Mouse (Mus musculus) limb, embryonic 10.5 days (tissue): ENCODE results near the gene Anapc15. TPM values are rescaled to one million over a fixed set of nuclear protein-coding genes. Genes with fewer than 3 reads are reported as not detected.
A peak's percentile ranks its signal among the peaks of the same experiment; 100 is the strongest.

ENCODE experiments used
- DNase-seq: peaks from one replicate; pipeline ENCODE4 v3.0.0-alpha.2; 2017; ENCODE audit warnings: low spot score
- H3K27ac ChIP-seq: fragments of 300-500 bp; sonication (generic); 2 replicates; pipeline ENCODE4 v1.5.1; 2016; ENCODE audit warnings: mild to moderate bottlenecking
- H3K27me3 ChIP-seq: fragments of 300-500 bp; sonication (generic); 2 replicates; pipeline ENCODE4 v1.6.1; 2016; ENCODE audit warnings: low read depth, mild to moderate bottlenecking; ENCODE audit not compliant: poor library complexity, severe bottlenecking
- H3K36me3 ChIP-seq: fragments of 300-500 bp; sonication (generic); 2 replicates; pipeline ENCODE4 v1.6.1; 2016; ENCODE audit warnings: mild to moderate bottlenecking, moderate library complexity
- H3K4me1 ChIP-seq: fragments of 300-500 bp; sonication (generic); 2 replicates; pipeline ENCODE4 v1.6.1; 2016
- H3K4me3 ChIP-seq: fragments of 300-500 bp; sonication (generic); 2 replicates; pipeline ENCODE4 v1.5.1; 2016; ENCODE audit warnings: mild to moderate bottlenecking, moderate library complexity
- H3K9me3 ChIP-seq: fragments of 300-500 bp; sonication (generic); replicated peaks from 2 replicates; pipeline ENCODE4 v1.6.1; 2016; ENCODE audit warnings: mild to moderate bottlenecking
- WGBS: fragments of 180-500 bp; shearing (Covaris S2); methylation state at CpG from one replicate; pipeline ENCODE4 v1.1.7; 2016; 5-methylcytosine and 5-hydroxymethylcytosine counted together
- polyA plus RNA-seq: library from polyadenylated mRNA; unstranded; fragments of >200 nt; fragmentation: Nextera tagmentation; extraction: Ambion mirVana; gene quantifications from 2 replicates; pipeline ENCODE4 v1.2.1, GENCODE M21; 2016

Anapc15 gene
- polyA plus RNA-seq = 115 and 120 TPM in 2 replicates

DNA sequence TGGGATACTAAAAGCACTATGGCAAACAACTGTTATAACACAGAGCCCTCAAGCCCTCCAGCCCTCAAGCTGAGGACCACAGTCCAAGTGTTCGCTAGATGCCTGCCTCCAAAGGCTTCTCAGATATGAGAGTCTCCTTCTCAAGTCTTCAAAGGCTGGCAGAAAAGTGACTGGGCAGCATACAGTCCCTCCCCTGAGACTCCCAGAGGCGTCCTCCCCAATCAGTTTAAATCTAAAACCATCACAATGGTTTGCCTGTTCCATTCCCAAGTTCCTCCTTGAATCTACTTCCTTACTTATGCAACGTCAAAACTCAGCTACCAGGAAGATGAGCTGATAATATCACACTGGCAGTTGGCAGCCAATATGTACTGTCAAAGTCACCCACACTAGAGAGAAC, at the start of gene Anapc15:
Gene Anapc15 (plus strand): TSS at position 301 of the 400 bp plus-strand sequence.
- no peak for DNase-seq
- H3K27me3 ChIP-seq = no peaks in the 10 kb centered on the region
- no peaks in the 10 kb centered on the region for H3K36me3 ChIP-seq
- WGBS = 83% methylated on average over 3 of the region's 3 CpGs
- no peaks in the 10 kb centered on the region for H3K9me3 ChIP-seq
- H3K27ac ChIP-seq = no peak within 1 kb of the TSS
- no peak within 1 kb of the TSS for H3K4me3 ChIP-seq
- H3K4me1 ChIP-seq = no peaks in the 10 kb centered on the region

DNA sequence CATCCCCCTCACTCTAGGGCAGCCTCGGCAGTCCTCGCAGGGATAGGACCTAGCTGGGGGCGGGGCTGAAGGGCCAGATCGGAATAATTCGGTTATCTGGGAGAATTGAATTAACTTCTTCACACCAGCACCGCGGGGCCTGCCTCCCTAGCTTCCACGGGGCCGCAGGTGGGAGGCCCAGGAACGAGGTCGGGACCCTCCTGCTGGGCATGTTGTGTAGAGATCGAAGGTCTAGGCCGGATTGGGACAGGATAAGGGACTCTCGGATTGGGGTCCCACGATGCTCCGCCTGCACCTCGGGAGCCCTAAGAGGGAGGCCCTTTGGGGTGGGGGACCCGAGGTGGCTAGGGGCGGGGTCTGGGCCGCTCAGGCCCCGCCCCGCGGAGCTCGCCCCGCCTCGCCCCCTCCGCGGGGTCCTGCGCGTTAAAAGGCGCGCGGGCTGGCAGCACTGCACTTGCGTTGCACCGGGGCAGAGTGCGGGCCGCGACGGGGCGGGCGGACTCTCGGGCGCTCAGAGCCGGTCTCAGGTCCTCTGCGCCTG, 45.6 kb upstream of the Anapc15 start, which contains the start of gene Phox2a:
Gene Phox2a (plus strand): TSS at position 453 of the 541 bp plus-strand sequence.
- peaks cover 3% of the 10 kb centered on the region for H3K36me3 ChIP-seq
- H3K27ac ChIP-seq = peak within 1 kb of the TSS; percentile 50
- H3K4me3 ChIP-seq = peak within 1 kb of the TSS; percentile 49
- DNase-seq = peak; percentile 40
- peaks cover 77% of the 10 kb centered on the region for H3K27me3 ChIP-seq
- peaks cover 40% of the 10 kb centered on the region for H3K4me1 ChIP-seq
- H3K9me3 ChIP-seq = no peaks in the 10 kb centered on the region
- 1% methylated on average over 44 of the region's 45 CpGs for WGBS

DNA sequence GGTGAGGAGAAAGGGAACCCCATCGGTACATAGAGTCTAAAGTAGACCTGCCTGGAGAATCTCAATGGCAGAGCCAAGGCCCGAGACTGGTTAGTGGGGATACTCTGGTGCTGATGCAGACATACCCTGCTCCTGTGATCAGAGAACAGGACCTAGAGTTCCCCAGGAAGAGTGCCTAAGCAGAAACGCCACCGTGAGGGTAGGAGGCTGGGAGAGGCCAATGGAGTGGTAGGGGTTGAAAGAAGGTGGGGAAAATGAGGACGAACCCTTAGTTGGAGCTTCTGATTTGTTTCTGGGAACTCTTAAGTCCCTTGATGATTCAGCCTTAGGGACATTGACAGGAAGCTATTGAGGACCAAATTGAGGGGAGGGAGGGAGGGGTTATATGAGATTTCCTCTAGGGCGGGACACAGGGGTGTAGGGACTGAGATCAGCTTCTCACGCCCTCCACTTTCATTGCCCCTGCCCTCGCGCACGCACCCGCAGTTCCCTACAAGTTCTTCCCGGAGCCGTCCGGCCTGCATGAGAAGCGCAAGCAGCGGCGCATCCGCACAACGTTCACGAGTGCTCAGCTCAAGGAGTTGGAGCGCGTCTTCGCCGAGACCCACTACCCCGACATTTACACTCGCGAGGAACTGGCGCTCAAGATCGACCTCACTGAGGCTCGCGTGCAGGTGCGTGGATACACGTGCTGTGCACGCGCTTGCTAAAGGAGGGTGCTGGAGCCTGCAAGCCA, 43.1 kb upstream of the Anapc15 start:
- WGBS = 2% methylated on average over 35 of the region's 35 CpGs
- peaks cover 54% of the 10 kb centered on the region for H3K4me1 ChIP-seq
- DNase-seq = peak; percentile 60
- H3K9me3 ChIP-seq = no peaks in the 10 kb centered on the region
- H3K27me3 ChIP-seq = peaks cover 73% of the 10 kb centered on the region
- H3K27ac ChIP-seq = 0 out of 2 replicates have a peak overlapping the region, but pooled peaks have one; percentile 43
- peaks cover 28% of the 10 kb centered on the region for H3K36me3 ChIP-seq
- H3K4me3 ChIP-seq = peak overlapping the region; percentile 63

DNA sequence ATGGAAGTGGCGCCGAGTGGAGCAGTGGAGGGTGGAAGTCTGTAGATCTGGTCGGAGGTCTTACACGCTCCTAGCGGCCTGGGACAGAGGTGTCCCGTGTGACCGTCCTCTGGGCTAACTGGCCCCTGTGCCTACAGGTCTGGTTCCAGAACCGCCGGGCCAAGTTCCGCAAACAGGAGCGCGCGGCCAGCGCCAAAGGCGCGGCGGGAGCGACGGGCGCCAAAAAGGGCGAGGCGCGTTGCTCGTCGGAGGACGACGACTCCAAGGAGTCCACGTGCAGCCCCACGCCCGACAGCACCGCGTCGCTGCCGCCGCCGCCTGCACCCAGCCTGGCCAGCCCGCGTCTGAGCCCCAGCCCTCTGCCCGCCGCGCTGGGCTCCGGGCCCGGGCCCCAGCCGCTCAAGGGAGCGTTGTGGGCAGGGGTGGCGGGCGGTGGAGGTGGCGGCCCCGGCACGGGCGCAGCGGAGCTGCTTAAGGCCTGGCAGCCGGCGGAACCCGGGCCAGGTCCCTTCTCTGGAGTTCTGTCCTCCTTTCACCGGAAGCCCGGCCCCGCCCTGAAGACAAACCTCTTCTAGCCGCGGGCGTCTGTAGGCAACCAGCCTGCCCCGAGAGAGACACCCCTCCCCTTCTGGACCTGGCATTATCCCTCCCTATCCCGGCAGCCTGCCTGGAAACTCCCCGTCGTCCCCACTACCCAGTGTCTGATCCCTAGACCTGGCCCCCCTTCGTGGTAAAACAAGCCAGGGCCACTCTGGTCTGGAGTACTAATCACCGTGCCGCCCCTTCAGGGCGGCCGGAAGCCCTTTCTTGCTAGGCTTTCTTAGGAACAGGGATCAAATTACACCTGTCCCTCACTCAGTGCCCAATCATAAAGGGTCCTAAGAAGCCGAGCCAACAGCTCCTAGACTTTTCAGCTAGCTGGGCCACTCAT, 41.7 kb upstream of the Anapc15 start:
- peak overlapping the region; percentile 95 for H3K27ac ChIP-seq
- DNase-seq = peak; percentile 88
- peak overlapping the region; percentile 63 for H3K4me3 ChIP-seq
- peaks cover 42% of the 10 kb centered on the region for H3K36me3 ChIP-seq
- peaks cover 54% of the 10 kb centered on the region for H3K4me1 ChIP-seq
- H3K9me3 ChIP-seq = no peaks in the 10 kb centered on the region
- H3K27me3 ChIP-seq = peaks cover 59% of the 10 kb centered on the region
- WGBS = under 1% methylated on average over 71 of the region's 71 CpGs

DNA sequence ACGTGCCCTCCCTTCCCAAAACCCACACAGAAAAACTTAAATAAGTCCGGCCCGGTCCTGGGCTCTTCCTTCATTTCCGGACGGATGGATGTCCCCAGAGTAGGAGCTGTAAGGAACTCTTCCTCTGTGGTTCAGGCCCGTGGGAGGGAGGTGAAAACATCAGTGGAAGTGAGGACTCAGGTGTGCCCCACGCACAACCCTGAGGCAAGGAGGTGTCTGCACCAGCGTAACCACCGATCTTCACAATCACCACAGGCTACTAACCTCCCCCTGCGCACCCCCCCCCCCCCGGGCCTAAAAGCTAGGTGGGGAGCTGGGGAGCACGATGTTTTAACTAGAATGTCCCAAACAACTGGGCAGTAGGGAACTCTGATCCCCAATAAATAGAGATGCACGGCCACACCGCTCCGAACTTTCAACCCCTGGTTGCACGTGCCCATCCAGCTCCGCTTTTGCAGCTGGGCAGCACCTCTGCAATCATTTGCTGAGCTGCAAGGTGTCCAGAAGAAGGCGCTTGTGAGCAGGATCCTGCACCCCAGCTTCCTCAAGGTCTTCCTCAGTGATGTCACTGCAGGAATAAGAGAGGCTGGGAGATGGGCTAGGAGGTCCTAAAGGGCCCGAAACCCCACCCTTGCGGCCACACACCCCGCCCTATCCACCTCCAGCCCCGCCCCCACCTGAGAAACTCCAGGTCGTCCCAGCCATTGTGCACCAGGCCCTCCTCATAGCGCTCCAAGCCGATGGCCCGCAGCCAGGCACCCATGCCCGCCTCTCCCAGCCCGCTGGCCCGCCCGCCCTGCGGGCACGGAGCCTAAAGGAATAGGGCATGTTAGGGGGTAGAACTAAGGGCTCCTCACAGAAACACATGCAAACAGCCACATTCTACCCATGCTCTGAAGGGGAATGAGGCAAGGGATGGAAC, 40.4 kb upstream of the Anapc15 start:
- Histone ChIP-seq H3K4me1 (peaks cover 49% of the 10 kb centered on the region), H3K27me3 (peaks cover 46% of the 10 kb centered on the region), H3K27ac (peak overlapping the region; percentile 69), H3K9me3 (no peaks in the 10 kb centered on the region), H3K4me3 (0 out of 2 replicates have a peak overlapping the region, but pooled peaks have one; percentile 4), H3K36me3 (peaks cover 55% of the 10 kb centered on the region)
- peak; percentile 57 for DNase-seq
- 26% methylated on average over 32 of the region's 32 CpGs for WGBS

DNA sequence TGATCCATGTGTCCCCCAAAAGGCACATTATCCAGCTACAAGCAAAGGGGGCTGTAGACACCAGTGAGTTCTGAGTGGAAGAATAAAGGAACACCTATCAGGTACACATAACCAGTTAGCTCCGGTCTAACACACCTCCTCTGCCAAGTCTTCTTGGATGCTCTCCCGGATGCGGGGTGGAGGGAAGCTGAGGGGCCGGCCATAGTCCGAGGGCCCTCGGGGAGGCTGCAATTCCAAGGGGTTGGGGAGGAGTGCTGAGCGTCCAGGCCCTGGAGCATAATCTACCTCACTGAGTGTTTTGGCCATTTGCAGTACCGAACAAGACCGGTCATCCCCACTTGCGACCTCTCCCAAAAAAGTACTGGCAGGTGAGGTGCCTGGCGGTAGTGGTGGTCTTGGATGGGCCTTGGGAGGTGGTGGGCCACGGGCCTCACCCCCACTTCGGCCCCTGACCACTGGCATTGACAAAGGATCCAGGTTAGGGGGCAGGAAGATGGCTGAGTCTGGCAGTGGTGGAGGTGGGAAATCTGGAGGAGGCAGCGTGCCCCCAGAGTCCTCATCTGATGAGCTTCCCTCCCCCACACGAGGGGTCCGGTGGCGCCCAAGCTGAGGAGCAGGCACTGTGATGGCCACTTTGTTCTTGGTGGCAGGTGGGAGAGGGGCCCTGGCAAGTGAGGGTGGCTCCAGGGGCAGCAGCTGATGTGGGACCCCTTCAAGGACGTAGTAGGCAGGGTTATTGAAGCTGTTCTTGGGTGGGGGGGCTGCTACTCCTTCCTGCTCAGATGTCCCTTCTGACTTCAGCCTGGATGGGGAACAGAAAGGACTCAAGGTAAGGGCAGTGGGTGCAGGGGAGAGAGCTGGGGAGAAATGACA, 39.5 kb upstream of the Anapc15 start:
- peaks cover 37% of the 10 kb centered on the region for H3K27me3 ChIP-seq
- WGBS = 87% methylated on average over 18 of the region's 18 CpGs
- 0 out of 2 replicates have a peak overlapping the region, but pooled peaks have one; percentile 4 for H3K4me3 ChIP-seq

DNA sequence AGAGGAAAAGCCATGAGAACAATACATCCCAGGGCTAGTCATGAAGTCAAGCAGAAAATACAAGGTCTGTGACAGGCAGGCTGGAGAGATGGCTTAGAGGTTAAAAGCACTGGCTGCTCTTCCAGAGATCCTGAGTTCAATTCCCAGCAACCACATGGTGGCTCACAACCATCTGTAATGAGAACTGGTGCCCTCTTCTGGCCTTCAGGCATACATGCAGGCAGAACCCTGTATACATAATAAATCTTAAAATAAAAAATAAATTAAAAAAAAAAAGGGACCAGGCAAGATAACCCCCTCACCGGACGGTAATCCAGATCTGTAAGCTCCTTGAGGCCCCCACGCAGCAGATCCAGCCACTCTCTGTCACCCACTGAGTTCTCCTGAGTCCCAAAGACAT, 33.1 kb upstream of the Anapc15 start:
- DNase-seq = no peak
- Histone ChIP-seq H3K27me3 (no peaks in the 10 kb centered on the region), H3K4me3 (no peak overlapping the region), H3K9me3 (no peaks in the 10 kb centered on the region), H3K4me1 (peaks cover 19% of the 10 kb centered on the region), H3K36me3 (peaks cover 95% of the 10 kb centered on the region), H3K27ac (no peak overlapping the region)
- 99% methylated on average over 3 of the region's 3 CpGs for WGBS

More for the DNA sequence above, 39.5 kb upstream of the Anapc15 start:
- no peaks in the 10 kb centered on the region for H3K9me3 ChIP-seq
- H3K4me1 ChIP-seq = peaks cover 42% of the 10 kb centered on the region
- H3K27ac ChIP-seq = no peak overlapping the region
- peaks cover 64% of the 10 kb centered on the region for H3K36me3 ChIP-seq
- no peak for DNase-seq

DNA sequence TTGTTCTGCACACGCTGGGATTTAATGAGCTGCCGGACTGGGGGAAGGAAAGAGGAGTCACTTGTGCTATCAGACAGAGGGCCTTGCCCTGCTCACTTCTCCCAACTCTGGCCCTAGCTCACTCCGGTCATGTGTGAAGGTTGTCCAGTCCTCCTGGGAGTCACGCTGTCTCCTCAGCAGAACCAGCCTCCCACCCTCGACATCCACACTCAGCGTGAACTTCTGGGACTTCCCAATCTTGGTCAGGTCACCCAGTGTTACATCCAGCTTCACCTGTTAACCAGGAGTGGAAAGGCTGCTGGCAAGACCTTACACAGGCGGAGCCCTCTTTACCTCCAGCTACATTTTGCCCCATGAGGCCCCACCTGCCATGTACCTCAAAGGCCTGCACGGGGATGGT, 32.1 kb upstream of the Anapc15 start:
- 94% methylated on average over 8 of the region's 8 CpGs for WGBS
- peaks cover 25% of the 10 kb centered on the region for H3K4me1 ChIP-seq

DNA sequence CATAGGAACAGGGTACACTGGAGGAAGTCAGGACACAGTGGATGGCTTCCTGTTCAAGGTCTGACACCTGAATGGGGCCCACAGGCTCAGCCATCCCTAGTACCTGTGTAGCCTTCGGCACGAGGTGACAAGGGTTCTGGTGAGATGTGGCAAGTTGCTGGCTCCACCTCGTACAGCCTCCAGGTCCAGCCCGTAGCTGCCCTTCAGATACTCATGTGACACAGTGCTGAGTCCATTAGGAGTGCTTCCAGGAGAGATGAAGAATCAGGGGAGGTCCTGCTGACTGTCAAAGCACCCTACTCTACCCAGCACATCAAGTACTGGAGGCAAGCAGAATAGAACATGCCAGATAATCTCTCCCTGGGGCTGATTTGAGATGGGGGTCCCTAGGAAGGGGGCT, 31.1 kb upstream of the Anapc15 start:
- Histone ChIP-seq H3K27ac (no peak overlapping the region), H3K9me3 (no peaks in the 10 kb centered on the region), H3K4me1 (peaks cover 25% of the 10 kb centered on the region), H3K27me3 (no peaks in the 10 kb centered on the region), H3K36me3 (peaks cover 75% of the 10 kb centered on the region), H3K4me3 (no peak overlapping the region)
- no peak for DNase-seq
- WGBS = 92% methylated on average over 4 of the region's 4 CpGs

More for the DNA sequence above, 32.1 kb upstream of the Anapc15 start:
- Histone ChIP-seq H3K36me3 (peaks cover 85% of the 10 kb centered on the region), H3K27ac (no peak overlapping the region), H3K4me3 (no peak overlapping the region), H3K27me3 (no peaks in the 10 kb centered on the region), H3K9me3 (no peaks in the 10 kb centered on the region)
- DNase-seq = no peak

DNA sequence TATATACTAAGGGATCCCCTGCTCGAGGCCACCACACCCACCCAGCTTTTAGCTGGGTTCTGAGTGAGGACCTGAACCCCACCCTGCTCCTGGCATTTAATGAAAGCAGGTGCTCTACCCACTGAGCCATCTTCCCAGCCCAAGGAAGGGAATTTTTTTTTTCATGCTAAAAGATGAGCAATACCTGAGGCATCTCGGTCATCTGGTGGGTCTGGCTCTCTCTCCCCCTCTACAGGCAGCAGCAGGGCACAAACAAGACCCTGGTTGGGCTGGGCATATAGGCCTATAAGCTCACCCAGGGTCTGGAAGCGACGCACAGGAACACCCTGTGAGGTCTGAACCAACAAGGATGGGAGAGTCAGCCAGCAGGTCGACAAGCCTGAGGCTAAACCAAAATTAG, 30.2 kb upstream of the Anapc15 start:
- Histone ChIP-seq H3K27me3 (no peaks in the 10 kb centered on the region), H3K27ac (no peak overlapping the region), H3K36me3 (peaks cover 66% of the 10 kb centered on the region), H3K4me1 (peaks cover 27% of the 10 kb centered on the region), H3K9me3 (no peaks in the 10 kb centered on the region), H3K4me3 (no peak overlapping the region)
- WGBS = 77% methylated on average over 5 of the region's 5 CpGs
- no peak for DNase-seq

DNA sequence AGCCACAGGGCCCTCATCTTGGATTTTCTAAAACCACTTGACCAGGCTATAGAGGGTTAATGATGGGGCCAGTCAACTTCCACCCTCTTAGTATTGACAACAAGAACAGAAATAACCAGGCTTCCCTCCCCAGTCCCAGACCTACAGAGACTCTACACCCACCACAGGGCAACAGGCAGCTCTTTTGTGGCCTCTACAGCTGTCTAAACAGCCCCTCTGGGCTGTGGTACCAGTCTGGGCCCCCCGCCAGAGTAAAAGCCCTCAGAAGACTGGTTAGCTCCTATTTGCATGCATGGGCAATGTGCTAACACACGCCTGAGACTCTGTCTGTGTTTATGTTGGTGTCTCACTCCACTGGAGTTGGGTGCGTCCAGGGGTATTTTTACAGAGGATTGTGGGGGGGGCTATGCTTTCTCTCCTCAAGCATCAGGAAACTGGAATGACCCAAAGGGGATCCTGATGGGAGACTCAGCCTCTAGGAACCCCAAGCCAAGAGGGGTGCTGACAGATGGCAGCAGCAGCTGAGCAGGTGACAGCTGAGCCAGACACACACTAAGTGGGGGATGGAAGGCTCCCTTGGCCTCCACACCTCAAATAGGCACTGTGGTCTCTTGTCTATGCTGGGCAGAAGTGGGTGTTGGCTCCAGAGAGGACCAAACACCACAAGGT, 29.5 kb upstream of the Anapc15 start:
- 0 out of 2 replicates have a peak overlapping the region, but pooled peaks have one; percentile 21 for H3K27ac ChIP-seq
- 77% methylated on average over 3 of the region's 3 CpGs for WGBS

More for the DNA sequence above, 29.5 kb upstream of the Anapc15 start:
- Histone ChIP-seq H3K4me1 (peaks cover 33% of the 10 kb centered on the region), H3K9me3 (no peaks in the 10 kb centered on the region), H3K27me3 (no peaks in the 10 kb centered on the region), H3K4me3 (no peak overlapping the region), H3K36me3 (peaks cover 59% of the 10 kb centered on the region)
- no peak for DNase-seq
